Mouse (Mus musculus) midbrain, embryonic 12.5 days (tissue): ENCODE measurements around the gene Taf12. TPM values are rescaled to one million over a fixed set of nuclear protein-coding genes. Genes with fewer than 3 reads are reported as not detected.
A peak's percentile ranks its signal among the peaks of the same experiment; 100 is the strongest.

Experiments
- ATAC-seq: fragments of 200-750 bp; cut with Nextera tagmentation; 2 replicates; pipeline ENCODE4 v1.8.0; 2017; ENCODE audit warnings: low read depth, moderate TSS enrichment, moderate library complexity; ENCODE audit not compliant: low FRiP score
- H3K27ac ChIP-seq: fragments of 300-500 bp; sonication (generic); replicated peaks from 2 replicates; pipeline ENCODE4 v1.5.1; 2016; ENCODE audit warnings: mild to moderate bottlenecking
- H3K27me3 ChIP-seq: fragments of 300-500 bp; sonication (generic); 2 replicates; pipeline ENCODE4 v1.6.1; 2016; ENCODE audit warnings: mild to moderate bottlenecking
- H3K36me3 ChIP-seq: fragments of 300-500 bp; sonication (generic); 2 replicates; pipeline ENCODE4 v1.6.1; 2016
- H3K4me1 ChIP-seq: fragments of 300-500 bp; sonication (generic); 2 replicates; pipeline ENCODE4 v1.6.1; 2016
- H3K4me2 ChIP-seq: fragments of 300-500 bp; sonication (generic); replicated peaks from 2 replicates; pipeline ENCODE4 v1.6.1; 2016; ENCODE audit warnings: mild to moderate bottlenecking, moderate library complexity
- H3K4me3 ChIP-seq: fragments of 300-500 bp; sonication (generic); 2 replicates; pipeline ENCODE4 v1.5.1; 2016; ENCODE audit warnings: mild to moderate bottlenecking
- H3K9ac ChIP-seq: fragments of 300-500 bp; sonication (generic); replicated peaks from 2 replicates; pipeline ENCODE4 v1.6.1; 2016; ENCODE audit warnings: mild to moderate bottlenecking, moderate library complexity
- H3K9me3 ChIP-seq: fragments of 300-500 bp; sonication (generic); 2 replicates; pipeline ENCODE4 v1.6.1; 2016; ENCODE audit warnings: mild to moderate bottlenecking
- WGBS: fragments of 180-500 bp; shearing (Covaris S2); methylation state at CpG from one replicate; pipeline ENCODE4 v1.1.7; 2016; 5-methylcytosine and 5-hydroxymethylcytosine counted together
- polyA plus RNA-seq: library from polyadenylated mRNA; unstranded; fragments of >200 nt; fragmentation: Nextera tagmentation; extraction: Ambion mirVana; gene quantifications from 2 replicates; pipeline ENCODE4 v1.2.1, GENCODE M21; 2016

The Taf12 gene
- polyA plus RNA-seq, 1 experiment from 2014 or later, result 58.3 TPM

DNA sequence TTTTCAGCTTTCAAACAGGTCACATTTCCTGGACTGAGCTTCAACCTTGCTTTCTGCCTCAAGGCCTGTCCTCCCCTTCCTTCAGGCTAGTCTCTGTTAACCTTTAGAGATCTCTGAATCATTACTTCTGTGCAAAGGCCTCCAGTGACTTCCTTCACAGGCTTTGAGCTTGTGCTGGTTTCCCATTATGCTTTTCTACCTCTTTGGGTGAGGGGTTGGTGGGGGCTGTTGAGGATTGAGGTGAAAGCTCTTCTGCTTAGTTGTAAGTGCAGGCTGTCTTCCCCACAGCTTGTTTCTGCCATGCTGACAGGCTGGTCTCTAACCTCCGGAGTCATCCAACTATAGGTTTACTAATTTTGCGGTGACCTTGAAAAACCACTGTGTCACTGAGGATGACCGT lies 17.8 kb upstream of the Taf12 start:
- ATAC-seq, result no peak
- Histone ChIP-seq H3K9ac (no peak overlapping the region), H3K4me3 (no peak overlapping the region), H3K9me3 (no peaks in the 10 kb centered on the region), H3K4me2 (no peak overlapping the region), H3K27me3 (no peaks in the 10 kb centered on the region), H3K36me3 (peaks cover 9% of the 10 kb centered on the region), H3K4me1 (peaks cover 15% of the 10 kb centered on the region), H3K27ac (no peak overlapping the region)
- 94% methylated on average over 3 of the region's 3 CpGs for WGBS

DNA sequence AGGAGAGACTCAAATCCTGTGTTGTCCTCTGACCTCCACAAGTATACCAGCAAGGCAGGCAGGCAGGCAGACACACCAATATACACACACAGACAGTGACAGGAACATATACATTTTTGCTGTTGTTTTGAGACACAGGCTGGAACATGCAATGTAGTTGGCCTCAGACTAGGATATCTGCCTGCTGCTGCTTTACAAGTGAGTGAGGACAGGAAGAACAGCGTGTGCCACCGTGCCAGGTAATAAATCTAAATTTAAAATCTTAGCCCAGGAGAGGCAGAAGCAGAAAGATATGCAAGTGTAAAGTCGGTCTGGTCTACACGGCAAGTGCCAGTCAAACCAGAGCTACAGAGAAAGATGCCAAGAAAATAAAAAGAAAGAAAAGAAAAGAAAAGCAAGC lies 14.9 kb upstream of the Taf12 start:
- Histone ChIP-seq H3K4me3 (0 out of 2 replicates have a peak overlapping the region, but pooled peaks have one; percentile 93), H3K4me1 (peaks cover 22% of the 10 kb centered on the region), H3K9ac (no peak overlapping the region), H3K27ac (no peak overlapping the region), H3K9me3 (no peaks in the 10 kb centered on the region), H3K36me3 (no peaks in the 10 kb centered on the region), H3K27me3 (no peaks in the 10 kb centered on the region), H3K4me2 (0 out of 2 replicates have a peak overlapping the region, but pooled peaks have one; percentile 74)
- WGBS, result 92% methylated on average over 4 of the region's 4 CpGs
- no peak for ATAC-seq

DNA sequence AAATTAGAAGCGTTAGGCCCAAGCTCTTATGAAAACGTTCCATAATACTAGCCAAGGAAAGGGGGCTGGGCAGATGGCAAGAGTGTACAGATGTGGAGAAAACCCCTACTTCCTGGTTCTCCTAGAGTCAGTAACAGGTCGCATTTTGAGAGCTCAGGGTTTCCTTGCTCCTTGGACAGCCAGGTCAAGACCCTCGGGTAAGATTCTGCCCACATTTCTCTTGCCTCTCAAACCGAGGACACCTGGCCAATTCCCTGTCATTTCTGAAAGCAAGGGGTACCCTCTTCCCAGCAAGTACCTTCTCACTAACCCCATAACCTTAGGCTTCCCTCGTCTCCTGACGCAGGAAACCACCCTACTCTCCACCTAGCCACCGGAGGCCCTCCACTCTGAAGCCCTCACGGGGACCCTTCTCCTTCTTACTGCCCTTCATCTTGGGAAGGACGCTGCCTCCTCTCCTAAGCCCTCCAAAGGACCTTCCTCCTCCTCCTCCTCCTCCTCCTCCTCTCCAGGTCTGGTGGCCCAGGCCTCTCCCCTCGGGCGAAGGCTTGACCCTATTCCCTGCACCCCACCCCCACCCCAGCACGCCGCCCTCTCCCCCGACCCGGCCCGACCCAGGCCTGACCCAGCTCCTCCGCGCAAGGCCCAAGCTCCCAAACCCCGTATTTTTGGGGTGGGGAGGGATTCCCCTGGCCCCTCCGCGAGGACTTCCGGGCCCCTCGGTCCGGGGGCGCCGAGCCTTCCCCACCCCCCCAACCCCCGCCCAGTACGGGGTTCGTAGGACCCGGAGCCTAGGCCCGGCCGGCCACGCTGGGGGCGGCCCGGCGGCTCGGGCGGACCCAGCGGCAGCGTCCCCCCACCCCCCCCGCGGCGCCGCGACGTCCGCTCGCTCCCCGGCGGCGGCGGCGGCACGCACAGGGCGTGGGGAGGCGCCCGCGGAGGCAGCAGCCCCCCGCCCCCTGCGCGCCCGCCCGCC lies 13.5 kb upstream of the Taf12 start:
- no peaks in the 10 kb centered on the region for H3K27me3 ChIP-seq
- peak overlapping the region; percentile 74 for H3K4me2 ChIP-seq
- peak overlapping the region; percentile 95 for H3K9ac ChIP-seq
- WGBS, result 7% methylated on average over 27 of the region's 64 CpGs
- no peaks in the 10 kb centered on the region for H3K36me3 ChIP-seq
- peaks cover 22% of the 10 kb centered on the region for H3K4me1 ChIP-seq
- H3K9me3 ChIP-seq, result no peaks in the 10 kb centered on the region
- peak overlapping the region; percentile 93 for H3K4me3 ChIP-seq
- peak; percentile 89 for ATAC-seq
- H3K27ac ChIP-seq, result peak overlapping the region; percentile 93

DNA sequence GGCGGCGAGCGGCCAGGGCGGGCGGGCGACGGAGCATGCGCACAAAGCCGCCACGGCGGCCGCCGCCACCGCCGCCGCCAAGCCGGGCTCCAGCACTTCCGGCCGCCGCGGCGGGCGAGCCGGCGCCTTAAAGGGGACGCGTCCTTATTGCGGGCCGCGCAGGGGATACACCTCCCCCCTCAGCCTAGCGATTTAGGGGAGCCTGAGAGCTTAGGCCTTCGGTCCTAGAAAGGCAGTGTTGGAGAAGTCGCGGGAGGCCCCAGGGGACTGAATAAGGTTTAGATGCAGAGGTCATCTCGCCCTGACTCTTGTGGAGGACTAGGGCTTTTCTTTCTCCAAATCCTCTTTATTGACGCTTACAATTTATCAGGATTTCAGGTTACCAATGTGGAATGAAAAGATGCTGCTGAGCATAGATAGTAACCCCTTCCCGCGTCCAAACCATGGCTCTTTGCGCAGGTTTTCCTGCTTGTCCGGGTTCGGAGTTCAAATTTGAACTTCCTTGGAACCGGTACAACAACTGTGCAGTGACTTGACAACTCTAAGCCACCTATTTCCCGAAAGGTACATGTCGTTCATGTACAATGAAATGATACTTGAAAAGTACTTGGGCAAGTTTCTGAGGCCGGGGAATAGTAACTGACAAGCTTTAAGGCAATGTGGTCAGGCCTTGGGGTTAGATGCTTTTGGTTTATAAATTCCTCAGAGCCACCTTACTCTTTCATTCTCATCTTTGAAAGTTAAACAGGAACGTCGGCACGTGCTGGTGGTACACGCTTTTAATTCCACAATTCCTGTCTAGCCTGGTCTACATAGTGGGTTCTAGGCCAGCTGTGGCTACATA lies 12.4 kb upstream of the Taf12 start, which contains the start of gene Gmeb1:
Gene Gmeb1, minus strand, starts transcription at position 89 of the 844 bp plus-strand sequence.
- Histone ChIP-seq H3K4me2 (peak within 1 kb of the TSS; percentile 74), H3K36me3 (no peaks in the 10 kb centered on the region), H3K9ac (peak within 1 kb of the TSS; percentile 95), H3K27ac (peak within 1 kb of the TSS; percentile 93), H3K9me3 (no peaks in the 10 kb centered on the region), H3K4me3 (peak within 1 kb of the TSS; percentile 93), H3K27me3 (no peaks in the 10 kb centered on the region), H3K4me1 (peaks cover 22% of the 10 kb centered on the region)
- peak; percentile 95 for ATAC-seq
- WGBS, result 17% methylated on average over 41 of the region's 49 CpGs

DNA sequence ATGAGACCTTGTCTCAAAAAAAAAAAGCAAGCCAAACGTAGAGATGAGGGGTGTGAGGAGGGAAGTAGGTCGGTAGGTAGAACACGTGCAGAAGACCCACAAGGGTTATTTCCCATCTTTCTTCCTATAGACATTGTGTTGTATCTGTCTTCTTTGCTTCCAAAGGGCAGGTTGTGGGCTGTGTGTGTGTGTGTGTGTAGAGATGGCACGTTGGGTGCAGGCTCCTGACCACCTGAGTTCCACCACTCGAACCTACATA lies 11.9 kb upstream of the Taf12 start:
- Histone ChIP-seq H3K9ac (no peak overlapping the region), H3K9me3 (no peaks in the 10 kb centered on the region), H3K36me3 (no peaks in the 10 kb centered on the region), H3K4me1 (peaks cover 22% of the 10 kb centered on the region), H3K4me3 (no peak overlapping the region), H3K27me3 (no peaks in the 10 kb centered on the region), H3K4me2 (no peak overlapping the region), H3K27ac (no peak overlapping the region)
- 87% methylated on average over 5 of the region's 5 CpGs for WGBS
- no peak for ATAC-seq

DNA sequence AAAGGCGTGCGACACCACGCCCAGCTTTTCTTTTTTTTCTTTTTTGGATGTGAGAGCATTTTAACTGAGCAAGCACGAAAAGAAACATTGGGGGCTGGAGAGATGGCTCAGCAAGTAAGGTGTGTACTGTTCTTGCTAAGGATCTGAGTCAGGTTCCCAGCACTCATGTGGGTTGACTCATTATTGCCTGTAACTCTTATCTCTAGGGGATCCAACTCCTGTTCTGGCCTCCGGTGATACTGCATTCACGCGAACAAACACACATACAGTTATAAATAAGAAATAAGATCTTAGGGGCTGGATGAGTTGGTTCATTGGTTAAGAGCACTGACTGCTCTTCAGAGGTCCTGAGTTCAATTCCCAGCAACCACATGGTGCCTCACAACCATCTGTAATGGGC lies 10.9 kb upstream of the Taf12 start:
- no peak overlapping the region for H3K9ac ChIP-seq
- no peaks in the 10 kb centered on the region for H3K27me3 ChIP-seq
- WGBS, result 95% methylated on average over 7 of the region's 7 CpGs
- H3K9me3 ChIP-seq, result no peaks in the 10 kb centered on the region
- no peak for ATAC-seq
- H3K4me3 ChIP-seq, result no peak overlapping the region
- H3K4me1 ChIP-seq, result peaks cover 22% of the 10 kb centered on the region
- no peak overlapping the region for H3K4me2 ChIP-seq
- no peak overlapping the region for H3K27ac ChIP-seq
- H3K36me3 ChIP-seq, result no peaks in the 10 kb centered on the region

DNA sequence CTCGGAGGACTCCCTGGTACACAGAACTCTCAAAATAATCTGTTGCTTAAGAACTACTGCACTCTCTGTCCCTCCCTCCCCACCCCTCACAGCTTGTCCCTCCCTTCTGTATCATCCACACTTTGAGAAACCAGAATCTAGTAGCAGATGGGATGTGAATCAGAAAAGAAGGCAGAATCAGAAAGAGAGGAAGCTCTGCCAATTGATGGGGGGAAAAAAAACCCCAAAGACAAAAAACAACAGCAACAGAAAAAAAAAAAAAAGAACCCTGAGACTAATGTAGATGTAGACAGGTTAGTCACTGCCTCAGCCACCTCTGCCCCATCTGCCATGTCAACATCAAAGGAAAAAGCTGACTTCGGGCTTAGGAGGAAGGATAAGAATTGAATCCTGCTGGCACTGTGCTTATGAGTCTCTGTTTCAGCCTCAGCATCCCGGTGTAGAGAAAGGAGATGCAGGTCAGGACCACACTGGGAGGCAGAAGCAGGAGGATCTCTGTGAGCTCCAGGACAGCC lies 7.3 kb upstream of the Taf12 start:
- ATAC-seq, result no peak
- H3K4me1 ChIP-seq, result peaks cover 8% of the 10 kb centered on the region
- H3K9ac ChIP-seq, result no peak overlapping the region
- no peaks in the 10 kb centered on the region for H3K9me3 ChIP-seq
- H3K4me2 ChIP-seq, result no peak overlapping the region
- H3K4me3 ChIP-seq, result no peak overlapping the region
- no peaks in the 10 kb centered on the region for H3K36me3 ChIP-seq
- WGBS, result 81% methylated on average over 3 of the region's 3 CpGs
- H3K27ac ChIP-seq, result no peak overlapping the region
- H3K27me3 ChIP-seq, result no peaks in the 10 kb centered on the region; the same call in 1 of the 2 replicates

DNA sequence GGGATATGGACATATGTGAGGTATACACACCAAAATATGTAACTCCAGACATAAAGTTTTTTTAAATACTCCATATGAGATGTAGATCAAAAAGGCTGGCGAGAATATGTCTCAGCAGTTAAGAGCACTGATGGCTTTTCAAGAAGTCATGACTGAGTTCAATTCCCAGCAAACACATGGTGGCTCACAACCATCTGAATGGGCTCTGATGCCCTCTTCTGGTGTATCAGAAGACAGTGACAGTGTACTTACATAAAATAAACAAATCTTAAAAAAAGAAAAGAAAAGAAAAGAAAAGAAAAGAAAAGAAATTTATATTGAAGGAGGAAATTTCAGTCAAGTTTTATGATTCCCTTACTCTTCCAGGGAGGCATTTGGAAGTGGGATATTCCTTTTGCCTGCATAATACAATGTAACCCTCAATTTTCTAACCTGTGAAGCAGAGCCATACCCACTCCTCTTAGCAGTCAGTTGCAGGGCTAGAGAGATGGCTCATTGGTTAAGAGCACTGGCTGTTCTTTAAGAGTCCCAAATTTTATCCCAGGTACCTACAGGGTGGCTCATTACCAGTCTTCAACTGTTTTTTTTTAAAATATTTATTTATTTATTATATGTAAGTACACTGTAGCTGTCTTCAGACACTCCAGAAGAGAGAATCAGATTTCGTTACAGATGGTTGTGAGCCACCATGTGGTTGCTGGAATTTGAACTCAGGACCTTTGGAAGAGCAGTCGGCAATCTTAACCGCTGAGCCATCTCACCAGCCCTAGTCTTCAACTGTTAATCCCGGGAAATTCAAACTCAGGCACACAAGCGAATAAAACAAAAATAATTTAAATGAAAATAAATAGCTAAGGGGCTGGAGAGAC lies 5.1 kb upstream of the Taf12 start:
- H3K4me2 ChIP-seq, result no peak overlapping the region

DNA sequence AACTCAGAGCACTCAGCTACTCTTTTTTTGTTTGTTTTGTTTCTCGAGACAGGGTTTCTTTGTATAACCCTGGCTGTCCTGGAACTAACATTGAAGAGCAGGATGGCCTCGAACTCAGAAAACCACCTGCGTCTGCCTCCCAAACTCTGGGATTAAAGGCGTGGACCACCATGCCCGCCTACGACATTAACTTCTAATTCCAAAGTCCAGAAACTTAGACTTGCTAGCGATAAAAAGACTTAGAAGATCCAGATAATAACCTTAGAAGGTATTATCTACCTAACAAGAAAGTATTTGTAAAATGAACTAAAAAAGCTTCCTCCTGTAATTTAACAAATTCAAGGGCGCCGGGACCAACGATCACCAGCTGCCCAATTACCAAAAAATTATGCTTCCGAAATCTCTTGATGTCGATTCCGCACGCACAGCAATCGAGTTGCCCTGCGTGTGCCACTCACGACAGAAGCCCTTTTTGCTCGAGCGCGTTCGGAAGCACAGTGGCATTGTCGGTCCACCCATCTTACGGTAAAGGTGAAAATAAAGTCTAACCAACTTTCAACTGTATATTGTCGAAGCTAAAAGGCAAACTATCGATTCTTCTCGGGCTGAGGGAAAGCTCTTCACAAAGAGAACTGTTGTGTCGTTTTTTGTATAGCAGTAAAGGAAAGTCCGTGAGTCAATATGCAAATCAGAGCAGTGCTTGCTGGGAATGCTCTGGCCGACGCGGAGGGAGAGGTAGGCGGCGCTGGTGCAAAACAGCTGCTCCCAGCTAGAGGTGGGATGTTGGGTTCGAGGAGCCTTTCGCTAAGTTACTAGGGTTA lies 4.2 kb upstream of the Taf12 start:
- ATAC-seq, result peak; percentile 78
- H3K27ac ChIP-seq, result peak overlapping the region; percentile 91
- no peaks in the 10 kb centered on the region; the same call in 1 of the 2 replicates for H3K27me3 ChIP-seq
- H3K4me3 ChIP-seq, result peak overlapping the region; percentile 29
- no peaks in the 10 kb centered on the region for H3K36me3 ChIP-seq
- H3K9me3 ChIP-seq, result no peaks in the 10 kb centered on the region
- H3K9ac ChIP-seq, result peak overlapping the region; percentile 56; the same call in 1 of the 2 replicates
- peak overlapping the region; percentile 51 for H3K4me2 ChIP-seq
- WGBS, result under 1% methylated on average over 35 of the region's 35 CpGs
- H3K4me1 ChIP-seq, result peaks cover 13% of the 10 kb centered on the region

More for the DNA sequence above, 5.1 kb upstream of the Taf12 start:
- 10% methylated on average over 6 of the region's 6 CpGs for WGBS
- Histone ChIP-seq H3K36me3 (no peaks in the 10 kb centered on the region), H3K4me1 (peaks cover 13% of the 10 kb centered on the region), H3K9ac (no peak overlapping the region), H3K27me3 (no peaks in the 10 kb centered on the region; the same call in 1 of the 2 replicates), H3K4me3 (no peak overlapping the region), H3K9me3 (no peaks in the 10 kb centered on the region), H3K27ac (peak overlapping the region; percentile 91)
- 0 out of 2 replicates have a peak, but pooled peaks have one; percentile 8 for ATAC-seq

DNA sequence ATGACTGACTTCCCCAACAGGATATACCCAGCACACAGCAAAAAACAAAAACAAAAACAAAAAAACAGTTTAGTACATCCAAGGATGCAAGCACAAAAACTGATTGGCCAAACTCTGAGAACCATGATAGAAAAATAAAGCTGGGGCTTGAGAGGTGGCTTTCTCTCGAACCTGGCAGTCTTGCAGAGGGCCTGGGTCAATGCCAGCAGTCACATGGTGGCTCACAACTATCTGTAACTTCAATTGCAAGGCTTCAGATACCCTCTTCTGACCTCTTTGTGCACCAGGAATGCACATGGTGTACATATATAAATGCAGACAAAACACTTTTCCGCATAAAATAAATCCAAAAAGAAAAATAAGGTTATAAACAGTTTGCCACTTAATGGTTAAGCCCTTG lies 1.0 kb upstream of the Taf12 start:
- Histone ChIP-seq H3K4me3 (0 out of 2 replicates have a peak overlapping the region, but pooled peaks have one; percentile 85), H3K4me2 (peak overlapping the region; percentile 93), H3K4me1 (peaks cover 24% of the 10 kb centered on the region), H3K9ac (no peak overlapping the region), H3K9me3 (no peaks in the 10 kb centered on the region), H3K27ac (no peak overlapping the region), H3K27me3 (no peaks in the 10 kb centered on the region; the same call in 1 of the 2 replicates), H3K36me3 (no peaks in the 10 kb centered on the region)
- ATAC-seq, result no peak
- 70% methylated on average over 2 of the region's 2 CpGs for WGBS
